Mouse (Mus musculus): ENCODE measurements around the gene Cand2. TPM values are rescaled to one million over a fixed set of nuclear protein-coding genes. Genes with fewer than 3 reads are reported as not detected.

Cand2 gene
- total and polyA plus RNA-seq, 3 experiments: 3.6 to 17.1 (median 7.8) TPM

- no peak for TF ChIP-seq JUN (IDR thresholded peaks at IDR 0.05; ENCODE audit: insufficient read depth, low read depth, low read length)
These were observed 14.9 kb upstream of the Cand2 start (continued) for GRCm38 (mm10) chr6:115759461-115759860.

GRCm38 (mm10) chr6:115760137-115760536 lies 14.2 kb upstream of the Cand2 start:
- TF ChIP-seq POLR2AphosphoS2 (IDR thresholded peaks at IDR 0.05; ENCODE audit: low read depth, low read length): no peak
- no peak for TF ChIP-seq E2F4 (IDR thresholded peaks at IDR 0.05; ENCODE audit: insufficient replicate concordance, low read depth, low read length)
- no peaks in the 10 kb centered on the region for H3K36me3 ChIP-seq (replicated peaks in 1 of 2; ENCODE audit: control insufficient read depth in 1 of 2, insufficient read depth in 1 of 2, low read length in 1 of 2)
- dilution Hi-C loops (cut with MboI; ENCODE audit: extremely low pct_ligation_motif_present, extremely low pct_unique_long_range_greater_than_20kb, low sequenced_read_pairs) (no loop called here), in situ Hi-C loops (cut with MboI; ENCODE audit: low pct_ligation_motif_present, low pct_unique_long_range_greater_than_20kb, low sequenced_read_pairs) (loop anchor here (5.0 kb wide), 1 partner anchor 38 kb away; no protein-coding TSS in a partner anchor)
- DNase-seq (ENCODE audit: extremely low read depth): no peak
- no peak overlapping the region for H3K4me3 ChIP-seq (replicated peaks in 1 of 3; ENCODE audit: low read depth in 2 of 3, low read length in 2 of 3, poor library complexity in 1 of 3)
- no peak overlapping the region for H3K9ac ChIP-seq (ENCODE audit: insufficient read depth, low read depth)
- H3K27me3 ChIP-seq (replicated peaks): no peaks in the 10 kb centered on the region
- no peaks in the 10 kb centered on the region for H3K79me2 ChIP-seq (replicated peaks; ENCODE audit: control insufficient read depth, extremely low read depth, insufficient read depth, poor library complexity, severe bottlenecking)
- no peak overlapping the region for H3K27ac ChIP-seq (ENCODE audit: insufficient read depth, low read depth)
- peaks cover 2% of the 10 kb centered on the region for H3K9me3 ChIP-seq (replicated peaks; ENCODE audit: low read length)
- peaks cover 15 to 41% of the 10 kb centered on the region in 2 experiments for H3K4me1 ChIP-seq (ENCODE audit: control insufficient read depth in 1 of 2, insufficient read depth in 2 of 2)
- H3K4me2 ChIP-seq (ENCODE audit: insufficient read depth, low read depth, poor library complexity, severe bottlenecking): no peak overlapping the region

GRCm38 (mm10) chr6:115760982-115761381 lies 13.4 kb upstream of the Cand2 start:
- in situ Hi-C loops (cut with MboI; ENCODE audit: low pct_ligation_motif_present, low pct_unique_long_range_greater_than_20kb, low sequenced_read_pairs) (loop anchor here (5.0 kb wide), 1 partner anchor 39 kb away; no protein-coding TSS in a partner anchor), dilution Hi-C loops (cut with MboI; ENCODE audit: extremely low pct_ligation_motif_present, extremely low pct_unique_long_range_greater_than_20kb, low sequenced_read_pairs) (no loop called here)
- TF ChIP-seq RCOR1 (conservative IDR thresholded peaks at IDR 0.05; ENCODE audit: low read depth, low read length) (no peak), ETS1 (conservative IDR thresholded peaks at IDR 0.05; ENCODE audit: low read depth, low read length) (peak; percentile 41)
- H3K4me1 ChIP-seq (ENCODE audit: control insufficient read depth in 1 of 2, insufficient read depth in 2 of 2): peaks cover 15 to 41% of the 10 kb centered on the region in 2 experiments
- H3K27ac ChIP-seq (ENCODE audit: insufficient read depth, low read depth): no peak overlapping the region
- no peak overlapping the region for H3K9ac ChIP-seq (ENCODE audit: insufficient read depth, low read depth)
- H3K27me3 ChIP-seq (replicated peaks): no peaks in the 10 kb centered on the region
- H3K36me3 ChIP-seq (replicated peaks in 1 of 2; ENCODE audit: control insufficient read depth in 1 of 2, insufficient read depth in 1 of 2, low read length in 1 of 2): no peaks in the 10 kb centered on the region
- H3K4me3 ChIP-seq (replicated peaks in 1 of 3; ENCODE audit: low read depth in 2 of 3, low read length in 2 of 3, poor library complexity in 1 of 3): no peak overlapping the region
- H3K4me2 ChIP-seq (ENCODE audit: insufficient read depth, low read depth, poor library complexity, severe bottlenecking): no peak overlapping the region
- peaks cover 2% of the 10 kb centered on the region for H3K9me3 ChIP-seq (replicated peaks; ENCODE audit: low read length)
- no peak for DNase-seq (ENCODE audit: extremely low read depth)
- no peaks in the 10 kb centered on the region for H3K79me2 ChIP-seq (replicated peaks; ENCODE audit: control insufficient read depth, extremely low read depth, insufficient read depth, poor library complexity, severe bottlenecking)

- H3K27me3 ChIP-seq (replicated peaks): no peaks in the 10 kb centered on the region
- TF ChIP-seq RCOR1 (conservative IDR thresholded peaks at IDR 0.05; ENCODE audit: low read depth, low read length) (no peak), ZC3H11A (IDR thresholded peaks at IDR 0.05; ENCODE audit: low read depth, low read length) (no peak), JUN (IDR thresholded peaks at IDR 0.05; ENCODE audit: insufficient read depth, low read depth, low read length) (no peak), ELF1 (IDR thresholded peaks at IDR 0.05; ENCODE audit: low read depth, low read length) (no peak), MAX (IDR thresholded peaks at IDR 0.05; ENCODE audit: low read length) (no peak), CHD2 (IDR thresholded peaks at IDR 0.05; ENCODE audit: low read length) (no peak), MYC (IDR thresholded peaks at IDR 0.05; ENCODE audit: low read depth, low read length) (no peak), NELFE (IDR thresholded peaks at IDR 0.05; ENCODE audit: low read depth, low read length) (no peak), JUND (conservative IDR thresholded peaks at IDR 0.05; ENCODE audit: low read depth, low read length) (no peak)
- no peak within 1 kb of the TSS for H3K4me3 ChIP-seq (replicated peaks in 1 of 3; ENCODE audit: low read depth in 2 of 3, low read length in 2 of 3, poor library complexity in 1 of 3)
- peaks cover 2% of the 10 kb centered on the region for H3K9me3 ChIP-seq (replicated peaks; ENCODE audit: low read length)
- DNase-seq (ENCODE audit: extremely low read depth): no peak
- H3K4me2 ChIP-seq (ENCODE audit: insufficient read depth, low read depth, poor library complexity, severe bottlenecking): no peak within 1 kb of the TSS
- no peaks in the 10 kb centered on the region for H3K79me2 ChIP-seq (replicated peaks; ENCODE audit: control insufficient read depth, extremely low read depth, insufficient read depth, poor library complexity, severe bottlenecking)
- H3K9ac ChIP-seq (ENCODE audit: insufficient read depth, low read depth): no peak within 1 kb of the TSS
- H3K27ac ChIP-seq (ENCODE audit: insufficient read depth, low read depth): no peak within 1 kb of the TSS
- no peaks in the 10 kb centered on the region for H3K36me3 ChIP-seq (replicated peaks in 1 of 2; ENCODE audit: control insufficient read depth in 1 of 2, insufficient read depth in 1 of 2, low read length in 1 of 2)
- dilution Hi-C loops (cut with MboI; ENCODE audit: extremely low pct_ligation_motif_present, extremely low pct_unique_long_range_greater_than_20kb, low sequenced_read_pairs) (no loop called here), in situ Hi-C loops (cut with MboI; ENCODE audit: low pct_ligation_motif_present, low pct_unique_long_range_greater_than_20kb, low sequenced_read_pairs) (loop anchor here (5.0 kb wide), 1 partner anchor 40 kb away; no protein-coding TSS in a partner anchor)
- H3K4me1 ChIP-seq (ENCODE audit: control insufficient read depth in 1 of 2, insufficient read depth in 2 of 2): peaks cover 15 to 41% of the 10 kb centered on the region in 2 experiments
These were observed 12.2 kb upstream of the Cand2 start, which contains the start of gene Tmem40 for GRCm38 (mm10) chr6:115761995-115762756. Gene Tmem40, minus strand, starts transcription at chr6:115762410.

All from CH12.LX (cell line).